In genomic region chr9:65535789-65536469, GRCm38 (mm10) we compare ENCODE assay signal across 13 mouse cellular contexts. TPM values are rescaled to one million over a fixed set of nuclear protein-coding genes. Genes with fewer than 3 reads are reported as not detected.
DNase-seq lines count a peak whose midpoint lies in the region; ATAC-seq lines count a peak whose summit lies in the region.
"Had no signal": no experiment of that assay in that cellular context is flagged by ENCODE, and none has a peak within 500 bp of the region (broad histone marks: within the 10 kb centered on the region; RNA-seq: fewer than 3 reads in every experiment).

No protein-coding gene starts in this region.

- ATAC-seq in heart, embryonic 16.5 days (replicated peaks; ENCODE audit: extremely low read depth, insufficient read depth, low FRiP score): no peak
- peak; percentile 67 for ATAC-seq in CD4-positive, CD25-positive, alpha-beta regulatory T cell, adult 4 months
- no peak for ATAC-seq in liver, embryonic 13.5 days (ENCODE audit: low read depth)
- no peak for ATAC-seq in midbrain, embryonic 16.5 days
- ATAC-seq: forebrain, embryonic 14.5 days had no signal

- H3K36me3 ChIP-seq in heart, embryonic 16.5 days (ENCODE audit: control insufficient read depth, insufficient read depth): no peaks in the 10 kb centered on the region
- no peaks in the 10 kb centered on the region for H3K36me3 ChIP-seq in liver, embryonic 13.5 days
- no peaks in the 10 kb centered on the region for H3K36me3 ChIP-seq in splenic B cell, adult 2 months (ENCODE audit: control insufficient read depth, insufficient read depth, low read length, poor library complexity, severe bottlenecking)
- H3K36me3 ChIP-seq in midbrain, embryonic 16.5 days (ENCODE audit: control insufficient read depth, insufficient read depth, low read length): no peaks in the 10 kb centered on the region
- H3K36me3 ChIP-seq: limb, embryonic 10.5 days had no signal

- H3K9me3 ChIP-seq in heart, embryonic 16.5 days (replicated peaks; ENCODE audit: control insufficient read depth, low read length): no peaks in the 10 kb centered on the region
- H3K9me3 ChIP-seq in liver, embryonic 13.5 days (replicated peaks): no peaks in the 10 kb centered on the region
- H3K9me3 ChIP-seq in midbrain, embryonic 16.5 days (replicated peaks; ENCODE audit: control insufficient read depth, low read length, poor library complexity, severe bottlenecking): no peaks in the 10 kb centered on the region
- H3K9me3 ChIP-seq: limb, embryonic 10.5 days had no signal

- H3K27me3 ChIP-seq in heart, embryonic 16.5 days (ENCODE audit: control insufficient read depth, insufficient read depth, low read length): no peaks in the 10 kb centered on the region
- no peaks in the 10 kb centered on the region for H3K27me3 ChIP-seq in liver, embryonic 13.5 days
- H3K27me3 ChIP-seq in splenic B cell, adult 2 months (ENCODE audit: control insufficient read depth, insufficient read depth, low read length, poor library complexity, severe bottlenecking): no peaks in the 10 kb centered on the region
- H3K27me3 ChIP-seq in midbrain, embryonic 16.5 days (ENCODE audit: control insufficient read depth, insufficient read depth, low read depth, low read length): no peaks in the 10 kb centered on the region

- H3K27ac ChIP-seq in heart, embryonic 16.5 days (ENCODE audit: low read length): peak overlapping the region; percentile 9; the same call in 1 of the 2 replicates
- H3K27ac ChIP-seq in liver, embryonic 13.5 days: peak overlapping the region; percentile 58
- H3K27ac ChIP-seq in midbrain, embryonic 16.5 days (ENCODE audit: low read length): no peak overlapping the region
- H3K27ac ChIP-seq: limb, embryonic 10.5 days had no signal

- H3K4me2 ChIP-seq in heart, embryonic 16.5 days (ENCODE audit: low read depth, low read length): no peak overlapping the region
- no peak overlapping the region for H3K4me2 ChIP-seq in liver, embryonic 13.5 days
- no peak overlapping the region for H3K4me2 ChIP-seq in midbrain, embryonic 16.5 days (ENCODE audit: low read length)

- DNase-seq in heart, adult 8-10 months (ENCODE audit: low spot score): no peak
- DNase-seq in liver, embryonic 13.5 days: no peak
- peak; percentile 71 for DNase-seq in splenic B cell, adult 2 months (ENCODE audit: low read depth, low spot score)
- DNase-seq in adrenal gland, adult 18-20 months (ENCODE audit: low spot score in 2 of 2): no peak
- no peak for DNase-seq in frontal cortex, postnatal 36 days (ENCODE audit: low spot score in 2 of 2)
- DNase-seq: right cerebral cortex, postnatal 14 days had no signal

- H3K9ac ChIP-seq in heart, embryonic 16.5 days (ENCODE audit: low read length): no peak overlapping the region
- H3K9ac ChIP-seq in liver, embryonic 13.5 days: no peak overlapping the region
- H3K9ac ChIP-seq in midbrain, embryonic 16.5 days (ENCODE audit: low read depth, low read length): no peak overlapping the region

- no peak overlapping the region for H3K4me3 ChIP-seq in heart, embryonic 16.5 days (ENCODE audit: low read length)
- no peak overlapping the region for H3K4me3 ChIP-seq in liver, embryonic 13.5 days (replicated peaks)
- H3K4me3 ChIP-seq in midbrain, embryonic 16.5 days (ENCODE audit: low read depth, low read length): no peak overlapping the region
- H3K4me3 ChIP-seq: limb, embryonic 10.5 days had no signal

- 74% methylated on average over 10 of the region's 11 CpGs for WGBS in heart, embryonic 16.5 days
- WGBS in liver, embryonic 13.5 days (ENCODE audit: insufficient replicate concordance): 54% methylated on average over 10 of the region's 11 CpGs
- WGBS in midbrain, embryonic 16.5 days: 91% methylated on average over 10 of the region's 11 CpGs

- H3K4me1 ChIP-seq in heart, embryonic 16.5 days (ENCODE audit: control insufficient read depth, insufficient read depth, low read length): no peaks in the 10 kb centered on the region; the same call in 1 of the 2 replicates
- H3K4me1 ChIP-seq in liver, embryonic 13.5 days (replicated peaks): peaks cover 73% of the 10 kb centered on the region
- no peaks in the 10 kb centered on the region for H3K4me1 ChIP-seq in midbrain, embryonic 16.5 days (ENCODE audit: control insufficient read depth, insufficient read depth, low read length)

RNA-seq across cellular contexts. Expression of gene Ankdd1a, which starts 15.9 kb away (rescaled TPM):
- polyA plus RNA-seq in heart, embryonic 16.5 days (2015; fragmentation: Nextera tagmentation; extraction: Ambion mirVana): not detected in 2 replicates
- not detected for total RNA-seq in heart, adult 8-10 months (2022)
- polyA plus RNA-seq in CD4-positive, CD25-positive, alpha-beta regulatory T cell, adult 4 months (2017; shearing (Covaris generic)): under 1 TPM in 1 of 2 experiments, not detected in 1; 0.35 TPM
- not detected in 2 replicates for polyA plus RNA-seq in liver, embryonic 13.5 days (2015; fragmentation: Nextera tagmentation; extraction: Ambion mirVana)
- 1 to 10 TPM in 1 of 2 experiments, under 1 TPM in 1; 0.35 to 1.6 TPM for total RNA-seq in adrenal gland, adult 18-20 months (2021)
- polyA plus RNA-seq in midbrain, embryonic 16.5 days (2015; fragmentation: Nextera tagmentation; extraction: Ambion mirVana): 1.1 and 1.8 TPM in 2 replicates
- total RNA-seq: heart, adult 18-20 months had no signal
- polyA plus RNA-seq: embryonic facial prominence, embryonic 11.5 days; forebrain, embryonic 14.5 days; limb, embryonic 10.5 days had no signal

RNA-seq across cellular contexts. Expression of gene Plekho2, which starts 43.9 kb away (rescaled TPM):
- polyA plus RNA-seq in heart, embryonic 16.5 days (2015; fragmentation: Nextera tagmentation; extraction: Ambion mirVana): 11.0 and 12.0 TPM in 2 replicates
- 10 to 100 TPM in 3 of 4 experiments, 1 to 10 TPM in 1; 7.4 to 12.3 (median 10.8) TPM for total RNA-seq in heart, adult 8-10 months (2022)
- 10 to 100 TPM; 53.6 to 81.0 TPM for polyA plus RNA-seq in CD4-positive, CD25-positive, alpha-beta regulatory T cell, adult 4 months (2017; shearing (Covaris generic))
- 24.2 and 31.6 TPM in 2 replicates for polyA plus RNA-seq in liver, embryonic 13.5 days (2015; fragmentation: Nextera tagmentation; extraction: Ambion mirVana)
- total RNA-seq in adrenal gland, adult 18-20 months (2021): 10 to 100 TPM; 44.9 to 52.5 TPM
- 3.1 and 3.8 TPM in 2 replicates for polyA plus RNA-seq in midbrain, embryonic 16.5 days (2015; fragmentation: Nextera tagmentation; extraction: Ambion mirVana)

RNA-seq across cellular contexts. Expression of gene Pif1, which starts 51.0 kb away (rescaled TPM):
- 11.9 and 13.9 TPM in 2 replicates for polyA plus RNA-seq in heart, embryonic 16.5 days (2015; fragmentation: Nextera tagmentation; extraction: Ambion mirVana)
- not detected for total RNA-seq in heart, adult 8-10 months (2022)
- polyA plus RNA-seq in CD4-positive, CD25-positive, alpha-beta regulatory T cell, adult 4 months (2017; shearing (Covaris generic)): 1 to 10 TPM in 1 of 2 experiments, under 1 TPM in 1; 0.73 to 1.1 TPM
- 11.0 and 13.8 TPM in 2 replicates for polyA plus RNA-seq in liver, embryonic 13.5 days (2015; fragmentation: Nextera tagmentation; extraction: Ambion mirVana)
- not detected for total RNA-seq in adrenal gland, adult 18-20 months (2021)
- 2.0 and 2.1 TPM in 2 replicates for polyA plus RNA-seq in midbrain, embryonic 16.5 days (2015; fragmentation: Nextera tagmentation; extraction: Ambion mirVana)
- total RNA-seq: heart, adult 18-20 months had no signal
